Mouse (Mus musculus): ENCODE results near the gene Idh1. TPM values are rescaled to one million over a fixed set of nuclear protein-coding genes. Genes with fewer than 3 reads are reported as not detected.

Idh1 gene
- polyA plus RNA-seq, 1 experiment: 130 TPM

- Histone ChIP-seq H3K4me1 (ENCODE audit: control insufficient read depth, insufficient read depth, low read length) (no peaks in the 10 kb centered on the region), H3K27ac (ENCODE audit: insufficient read depth, low read length) (no peak overlapping the region), H3K9ac (ENCODE audit: low read depth, poor library complexity, severe bottlenecking) (no peak overlapping the region), H3K27me3 (ENCODE audit: control insufficient read depth, insufficient read depth, low read length, poor library complexity, severe bottlenecking) (no peaks in the 10 kb centered on the region), H3K4me3 (ENCODE audit: low read depth, low read length) (no peak overlapping the region), H3K36me3 (ENCODE audit: control insufficient read depth, insufficient read depth, low read length, poor library complexity, severe bottlenecking) (no peaks in the 10 kb centered on the region), H3K9me3 (replicated peaks; ENCODE audit: control insufficient read depth, insufficient read depth, low read length, poor library complexity, severe bottlenecking) (peaks cover 10% of the 10 kb centered on the region)
- TF ChIP-seq CTCF (IDR thresholded peaks at IDR 0.05; ENCODE audit: low read depth, low read length) (no peak), EP300 (IDR thresholded peaks at IDR 0.05; ENCODE audit: insufficient read depth, low read depth, low read length) (no peak), POLR2A (IDR thresholded peaks at IDR 0.05; ENCODE audit: insufficient read depth, low read length) (no peak)
Observed at GRCm38 (mm10) chr1:65144783-65145182, 41.5 kb downstream of the Idh1 start.

DNA sequence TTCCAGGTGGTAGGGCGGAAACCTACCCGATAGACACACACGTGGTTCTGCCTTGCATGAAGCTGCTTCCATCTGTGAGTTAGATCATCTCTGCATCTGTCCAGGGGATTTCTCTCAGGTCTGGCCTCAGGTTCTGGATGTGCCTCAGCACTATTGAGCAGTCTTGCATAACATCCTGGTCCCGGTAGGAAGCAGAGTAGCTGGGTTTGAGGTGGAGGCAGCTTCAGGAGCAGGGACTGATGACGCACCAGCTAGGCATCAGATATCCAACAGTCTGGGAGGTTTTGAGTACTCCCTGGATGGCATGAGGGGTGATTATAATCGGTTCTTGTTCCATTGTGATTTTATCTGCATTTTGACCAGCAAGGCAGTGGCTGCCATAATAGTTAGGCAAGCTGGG lies 48.7 kb downstream of the Idh1 start:
- H3K4me3 ChIP-seq (ENCODE audit: low read depth, low read length): no peak overlapping the region
- H3K36me3 ChIP-seq (ENCODE audit: control insufficient read depth, insufficient read depth, low read length, poor library complexity, severe bottlenecking): no peaks in the 10 kb centered on the region
- H3K27me3 ChIP-seq (ENCODE audit: control insufficient read depth, insufficient read depth, low read length, poor library complexity, severe bottlenecking): peaks cover 1% of the 10 kb centered on the region; the same call in 1 of the 2 replicates
- TF ChIP-seq CTCF (IDR thresholded peaks at IDR 0.05; ENCODE audit: low read depth, low read length) (no peak), EP300 (IDR thresholded peaks at IDR 0.05; ENCODE audit: insufficient read depth, low read depth, low read length) (no peak), POLR2A (IDR thresholded peaks at IDR 0.05; ENCODE audit: insufficient read depth, low read length) (no peak)
- no peak overlapping the region for H3K27ac ChIP-seq (ENCODE audit: insufficient read depth, low read length)
- no peak overlapping the region for H3K9ac ChIP-seq (ENCODE audit: low read depth, poor library complexity, severe bottlenecking)
- H3K9me3 ChIP-seq (replicated peaks; ENCODE audit: control insufficient read depth, insufficient read depth, low read length, poor library complexity, severe bottlenecking): peaks cover 3% of the 10 kb centered on the region
- no peaks in the 10 kb centered on the region for H3K4me1 ChIP-seq (ENCODE audit: control insufficient read depth, insufficient read depth, low read length)

- Histone ChIP-seq H3K9me3 (replicated peaks; ENCODE audit: control insufficient read depth, insufficient read depth, low read length, poor library complexity, severe bottlenecking) (peaks cover 6% of the 10 kb centered on the region), H3K4me3 (ENCODE audit: low read depth, low read length) (no peak overlapping the region), H3K9ac (ENCODE audit: low read depth, poor library complexity, severe bottlenecking) (no peak overlapping the region), H3K27me3 (ENCODE audit: control insufficient read depth, insufficient read depth, low read length, poor library complexity, severe bottlenecking) (peaks cover 1% of the 10 kb centered on the region; the same call in 1 of the 2 replicates), H3K36me3 (ENCODE audit: control insufficient read depth, insufficient read depth, low read length, poor library complexity, severe bottlenecking) (no peaks in the 10 kb centered on the region), H3K4me1 (ENCODE audit: control insufficient read depth, insufficient read depth, low read length) (no peaks in the 10 kb centered on the region), H3K27ac (ENCODE audit: insufficient read depth, low read length) (no peak overlapping the region)
- TF ChIP-seq EP300 (IDR thresholded peaks at IDR 0.05; ENCODE audit: insufficient read depth, low read depth, low read length) (no peak), CTCF (IDR thresholded peaks at IDR 0.05; ENCODE audit: low read depth, low read length) (no peak), POLR2A (IDR thresholded peaks at IDR 0.05; ENCODE audit: insufficient read depth, low read length) (no peak)
Observed at GRCm38 (mm10) chr1:65132833-65133232, 53.5 kb downstream of the Idh1 start.

GRCm38 (mm10) chr1:65131671-65132070 lies 54.6 kb downstream of the Idh1 start:
- no peak for TF ChIP-seq EP300 (IDR thresholded peaks at IDR 0.05; ENCODE audit: insufficient read depth, low read depth, low read length)
- no peak overlapping the region for H3K9ac ChIP-seq (ENCODE audit: low read depth, poor library complexity, severe bottlenecking)
- H3K4me1 ChIP-seq (ENCODE audit: control insufficient read depth, insufficient read depth, low read length): no peaks in the 10 kb centered on the region
- peaks cover 1% of the 10 kb centered on the region; the same call in 1 of the 2 replicates for H3K27me3 ChIP-seq (ENCODE audit: control insufficient read depth, insufficient read depth, low read length, poor library complexity, severe bottlenecking)
- H3K9me3 ChIP-seq (replicated peaks; ENCODE audit: control insufficient read depth, insufficient read depth, low read length, poor library complexity, severe bottlenecking): peaks cover 6% of the 10 kb centered on the region
- H3K36me3 ChIP-seq (ENCODE audit: control insufficient read depth, insufficient read depth, low read length, poor library complexity, severe bottlenecking): no peaks in the 10 kb centered on the region
- no peak overlapping the region for H3K27ac ChIP-seq (ENCODE audit: insufficient read depth, low read length)
- H3K4me3 ChIP-seq (ENCODE audit: low read depth, low read length): no peak overlapping the region

- Histone ChIP-seq H3K36me3 (ENCODE audit: control insufficient read depth, insufficient read depth, low read length, poor library complexity, severe bottlenecking) (no peaks in the 10 kb centered on the region), H3K27ac (ENCODE audit: insufficient read depth, low read length) (no peak overlapping the region), H3K4me3 (ENCODE audit: low read depth, low read length) (no peak overlapping the region), H3K9me3 (replicated peaks; ENCODE audit: control insufficient read depth, insufficient read depth, low read length, poor library complexity, severe bottlenecking) (peaks cover 6% of the 10 kb centered on the region), H3K9ac (ENCODE audit: low read depth, poor library complexity, severe bottlenecking) (no peak overlapping the region), H3K4me1 (ENCODE audit: control insufficient read depth, insufficient read depth, low read length) (no peaks in the 10 kb centered on the region), H3K27me3 (ENCODE audit: control insufficient read depth, insufficient read depth, low read length, poor library complexity, severe bottlenecking) (peaks cover 1% of the 10 kb centered on the region; the same call in 1 of the 2 replicates)
- no peak for TF ChIP-seq EP300 (IDR thresholded peaks at IDR 0.05; ENCODE audit: insufficient read depth, low read depth, low read length)
- TF ChIP-seq CTCF (IDR thresholded peaks at IDR 0.05; ENCODE audit: low read depth, low read length): no peak
- TF ChIP-seq POLR2A (IDR thresholded peaks at IDR 0.05; ENCODE audit: insufficient read depth, low read length): no peak
Observed at GRCm38 (mm10) chr1:65130226-65130625, 56.1 kb downstream of the Idh1 start.

- H3K27ac ChIP-seq (ENCODE audit: insufficient read depth, low read length): no peak overlapping the region
- H3K4me1 ChIP-seq (ENCODE audit: control insufficient read depth, insufficient read depth, low read length): no peaks in the 10 kb centered on the region
- no peak overlapping the region for H3K4me3 ChIP-seq (ENCODE audit: low read depth, low read length)
- no peaks in the 10 kb centered on the region for H3K36me3 ChIP-seq (ENCODE audit: control insufficient read depth, insufficient read depth, low read length, poor library complexity, severe bottlenecking)
- H3K27me3 ChIP-seq (ENCODE audit: control insufficient read depth, insufficient read depth, low read length, poor library complexity, severe bottlenecking): peaks cover 1% of the 10 kb centered on the region; the same call in 1 of the 2 replicates
- TF ChIP-seq POLR2A (IDR thresholded peaks at IDR 0.05; ENCODE audit: insufficient read depth, low read length) (no peak), EP300 (IDR thresholded peaks at IDR 0.05; ENCODE audit: insufficient read depth, low read depth, low read length) (no peak), CTCF (IDR thresholded peaks at IDR 0.05; ENCODE audit: low read depth, low read length) (no peak)
- H3K9ac ChIP-seq (ENCODE audit: low read depth, poor library complexity, severe bottlenecking): no peak overlapping the region
- H3K9me3 ChIP-seq (replicated peaks; ENCODE audit: control insufficient read depth, insufficient read depth, low read length, poor library complexity, severe bottlenecking): peaks cover 6% of the 10 kb centered on the region
Observed at GRCm38 (mm10) chr1:65129634-65130180, 56.6 kb downstream of the Idh1 start.

All from ES-Bruce4 (cell line).